ENCODE assay signal across 8 mouse cellular contexts in the genomic region with DNA sequence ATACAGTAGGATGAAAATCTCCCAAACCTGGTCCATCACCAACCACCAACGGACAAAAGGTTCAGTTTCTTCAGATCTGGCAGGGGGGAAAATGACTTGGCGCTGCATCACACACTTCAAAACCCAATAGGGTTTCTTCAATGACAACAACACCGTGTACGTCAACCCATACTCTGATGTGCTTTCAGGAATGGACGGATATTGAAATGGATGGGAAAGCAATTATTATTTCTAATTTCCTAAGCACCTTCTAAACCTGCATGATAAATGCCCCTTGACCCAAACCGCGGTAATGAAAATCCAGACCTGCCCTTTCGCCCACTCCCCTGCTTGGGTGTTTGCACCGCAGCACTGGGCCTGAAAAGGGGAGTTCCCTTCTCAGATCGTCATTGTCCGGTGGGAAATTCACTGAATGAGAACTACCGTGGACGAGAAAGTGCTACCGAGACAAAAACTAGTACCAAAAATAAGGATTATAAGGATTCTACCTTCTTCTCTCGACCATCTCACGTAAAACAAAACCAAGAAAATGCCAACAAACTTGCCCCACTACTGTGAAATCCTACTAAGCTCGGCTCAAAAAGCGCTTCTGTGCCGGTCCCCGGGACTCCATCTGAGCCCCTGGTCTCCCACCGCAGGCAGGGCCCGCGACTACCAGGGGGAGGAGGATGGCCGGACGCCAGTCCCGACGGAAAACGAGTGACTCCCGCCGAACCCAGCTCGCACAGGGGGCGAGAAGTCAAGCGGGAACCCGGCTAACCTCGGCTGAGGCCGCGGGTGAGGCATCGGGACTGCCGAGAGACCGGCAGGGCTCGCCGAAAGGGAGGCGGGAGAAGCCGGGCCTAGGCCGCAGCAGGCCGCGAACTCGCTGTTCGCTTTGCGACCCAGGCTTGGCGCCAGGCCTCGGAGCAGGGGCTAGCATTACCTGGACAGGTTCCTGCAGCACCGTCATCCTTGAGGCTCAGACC. TPM values are rescaled to one million over a fixed set of nuclear protein-coding genes. Genes with fewer than 3 reads are reported as not detected.
DNase-seq lines count a peak whose midpoint lies in the region; ATAC-seq and TF ChIP-seq lines count a peak whose summit lies in the region.

No protein-coding gene starts in this region.

- no peaks in the 10 kb centered on the region for H3K27me3 ChIP-seq in intestine, postnatal 0 days (replicated peaks; ENCODE audit: control insufficient read depth, insufficient read depth, low read length)
- H3K27me3 ChIP-seq in neural tube, embryonic 13.5 days: no peaks in the 10 kb centered on the region

- TF ChIP-seq POLR2A in lung, adult 2 months (IDR thresholded peaks at IDR 0.05; ENCODE audit: borderline replicate concordance, extremely low read depth, low read depth, low read length): no peak

- peak overlapping the region; percentile 97 for H3K4me3 ChIP-seq in brown adipose tissue, adult 24 weeks (ENCODE audit: insufficient read depth, low read depth, low read length)
- H3K4me3 ChIP-seq in intestine, postnatal 0 days (ENCODE audit: low read depth, low read length): peak overlapping the region; percentile 76
- H3K4me3 ChIP-seq in lung, adult 2 months (replicated peaks; ENCODE audit: extremely low read depth, low read depth, low read length): peak overlapping the region; percentile 95
- peak overlapping the region; percentile 98 for H3K4me3 ChIP-seq in neural tube, embryonic 13.5 days

- peak overlapping the region; percentile 96 for H3K9ac ChIP-seq in intestine, postnatal 0 days (ENCODE audit: low read depth, low read length)
- H3K9ac ChIP-seq in neural tube, embryonic 13.5 days: peak overlapping the region; percentile 100

- no peaks in the 10 kb centered on the region for H3K36me3 ChIP-seq in intestine, postnatal 0 days (ENCODE audit: control insufficient read depth, insufficient read depth)
- H3K36me3 ChIP-seq in neural tube, embryonic 13.5 days: no peaks in the 10 kb centered on the region

- no peaks in the 10 kb centered on the region for H3K9me3 ChIP-seq in intestine, postnatal 0 days (ENCODE audit: control insufficient read depth)
- H3K9me3 ChIP-seq in neural tube, embryonic 13.5 days: no peaks in the 10 kb centered on the region

- H3K4me1 ChIP-seq in brown adipose tissue, adult 24 weeks (ENCODE audit: control insufficient read depth, insufficient read depth, insufficient read length, low read length): peaks cover 9% of the 10 kb centered on the region
- 0 out of 2 replicates have a peak, but pooled peaks cover 5% of the 10 kb centered on the region for H3K4me1 ChIP-seq in intestine, postnatal 0 days (replicated peaks; ENCODE audit: control insufficient read depth, insufficient read depth, low read length)
- H3K4me1 ChIP-seq in lung, adult 2 months (ENCODE audit: control insufficient read depth, insufficient read depth, low read length): peaks cover 6% of the 10 kb centered on the region
- peaks cover 35% of the 10 kb centered on the region for H3K4me1 ChIP-seq in neural tube, embryonic 13.5 days (replicated peaks)

- H3K4me2 ChIP-seq in intestine, postnatal 0 days (replicated peaks; ENCODE audit: low read depth): peak overlapping the region; percentile 80
- peak overlapping the region; percentile 77 for H3K4me2 ChIP-seq in neural tube, embryonic 13.5 days

- TF ChIP-seq CTCF in intestine, postnatal 0 days (IDR thresholded peaks at IDR 0.05; ENCODE audit: low read depth): no peak; the same call in 1 of the 2 replicates
- no peak for TF ChIP-seq CTCF in lung, adult 2 months (IDR thresholded peaks at IDR 0.05; ENCODE audit: insufficient read depth, low read length)

- under 1% methylated on average over 53 of the region's 53 CpGs for WGBS in intestine, postnatal 0 days
- 1% methylated on average over 53 of the region's 53 CpGs for WGBS in lung, adult 2 months
- under 1% methylated on average over 53 of the region's 53 CpGs for WGBS in neural tube, embryonic 13.5 days

- H3K27ac ChIP-seq in brown adipose tissue, adult 24 weeks (replicated peaks; ENCODE audit: low read depth, low read length): peak overlapping the region; percentile 98
- H3K27ac ChIP-seq in intestine, postnatal 0 days (ENCODE audit: low read depth, low read length): peak overlapping the region; percentile 90
- H3K27ac ChIP-seq in neural tube, embryonic 13.5 days (replicated peaks): peak overlapping the region; percentile 94

- peak; percentile 21 for DNase-seq in kidney, adult 11 months
- DNase-seq in kidney, adult 18-20 months: no peak
- DNase-seq in gastrocnemius, postnatal 10 days: peak; percentile 89
- peak; percentile 21 for DNase-seq in lung, adult 2 months
- DNase-seq in thymus, postnatal 25 days: peak; percentile 30

- ATAC-seq in intestine, postnatal 0 days: peak; percentile 87
- peak; percentile 80 for ATAC-seq in neural tube, embryonic 13.5 days (ENCODE audit: low read depth)

RNA-seq across cellular contexts. Expression of gene Cdc27, which starts 0.7 kb away (rescaled TPM):
- 16.7 and 25.0 TPM in 2 replicates for polyA plus RNA-seq in brown adipose tissue, adult 24 weeks (2012; ENCODE audit: insufficient read depth, insufficient read length, missing spikeins)
- total RNA-seq in gastrocnemius, postnatal 10 days (2021): 10 to 100 TPM; 30.4 to 37.5 TPM
- 11.0 and 14.0 TPM in 2 replicates for polyA plus RNA-seq in intestine, postnatal 0 days (2015; fragmentation: Nextera tagmentation; extraction: Ambion mirVana)
- 3.4 and 6.9 TPM in 2 replicates for polyA plus RNA-seq in lung, adult 2 months (2012; rRNA removed)
- polyA plus RNA-seq in neural tube, embryonic 13.5 days (2015; fragmentation: Nextera tagmentation; extraction: Ambion mirVana): 40.6 and 47.2 TPM in 2 replicates

RNA-seq across cellular contexts. Expression of gene Myl4, which starts 0.7 kb away (rescaled TPM):
- 8.8 and 18.9 TPM in 2 replicates for polyA plus RNA-seq in brown adipose tissue, adult 24 weeks (2012; ENCODE audit: insufficient read depth, insufficient read length, missing spikeins)
- total RNA-seq in gastrocnemius, postnatal 10 days (2021): 10 to 100 TPM; 30.6 to 48.9 TPM
- 2.7 and 7.1 TPM in 2 replicates for polyA plus RNA-seq in intestine, postnatal 0 days (2015; fragmentation: Nextera tagmentation; extraction: Ambion mirVana)
- polyA plus RNA-seq in lung, adult 2 months (2012; rRNA removed): 131 and 184 TPM in 2 replicates
- 8.5 and 20.8 TPM in 2 replicates for polyA plus RNA-seq in neural tube, embryonic 13.5 days (2015; fragmentation: Nextera tagmentation; extraction: Ambion mirVana)

RNA-seq across cellular contexts. Expression of gene Itgb3, which starts 58.1 kb away (rescaled TPM):
- polyA plus RNA-seq in brown adipose tissue, adult 24 weeks (2012; ENCODE audit: insufficient read depth, insufficient read length, missing spikeins): 0.71 and 0.83 TPM in 2 replicates
- 10 to 100 TPM in 1 of 2 experiments, 1 to 10 TPM in 1; 4.7 to 15.9 TPM for total RNA-seq in gastrocnemius, postnatal 10 days (2021)
- 5.3 and 6.1 TPM in 2 replicates for polyA plus RNA-seq in intestine, postnatal 0 days (2015; fragmentation: Nextera tagmentation; extraction: Ambion mirVana)
- polyA plus RNA-seq in lung, adult 2 months (2012; rRNA removed): 9.3 and 16.2 TPM in 2 replicates
- polyA plus RNA-seq in neural tube, embryonic 13.5 days (2015; fragmentation: Nextera tagmentation; extraction: Ambion mirVana): 2.9 and 3.1 TPM in 2 replicates
